Mouse (Mus musculus) MEL (cell line): ENCODE measurements around the gene Cald1. TPM values are rescaled to one million over a fixed set of nuclear protein-coding genes. Genes with fewer than 3 reads are reported as not detected.

ENCODE experiments used
- DNase-seq: peaks from one replicate; pipeline ENCODE4 v3.0.0; 2011; ENCODE audit warnings: low read depth, low spot score
- H3K27ac ChIP-seq: 2 replicates; pipeline ENCODE4 v1.5.1; 2012; ENCODE audit warnings: low read depth, mild to moderate bottlenecking, control low read depth, low read length, moderate library complexity; ENCODE audit not compliant: control insufficient read depth
- H3K27me3 ChIP-seq, 2 experiments: fragments of 150-350 bp in 1 of 2; sonication (generic) in 1 of 2; 2 replicates each; pipeline ENCODE4 v1.6.1; 2012; ENCODE audit warnings: low read length in 2 of 2, mild to moderate bottlenecking in 2 of 2, improper control_type of control experiment in 1 of 2, moderate library complexity in 1 of 2; ENCODE audit not compliant: insufficient read depth in 2 of 2, control insufficient read depth in 1 of 2
- H3K36me3 ChIP-seq, 2 experiments: 2 replicates each; pipeline ENCODE4 v1.6.1; 2012 to 2014; ENCODE audit warnings: low read length in 2 of 2, improper control_type of control experiment in 1 of 2, inconsistent platforms in 1 of 2, mild to moderate bottlenecking in 1 of 2; ENCODE audit not compliant: insufficient read depth in 2 of 2, control insufficient read depth in 1 of 2
- H3K4me1 ChIP-seq, 2 experiments: fragments of 150-350 bp in 1 of 2; sonication (generic) in 1 of 2; 2 replicates each; pipeline ENCODE4 v1.6.1; 2012; ENCODE audit warnings: low read length in 2 of 2, improper control_type of control experiment in 1 of 2, mild to moderate bottlenecking in 1 of 2; ENCODE audit not compliant: insufficient read depth in 2 of 2, control insufficient read depth in 1 of 2
- H3K4me3 ChIP-seq, 2 experiments: fragments of 150-350 bp in 1 of 2; sonication (generic) in 1 of 2; 2 replicates each; pipeline ENCODE4 v1.5.1; 2012; ENCODE audit warnings: low read depth in 2 of 2, low read length in 2 of 2, mild to moderate bottlenecking in 2 of 2, moderate library complexity in 2 of 2, control low read depth in 1 of 2, improper control_type of control experiment in 1 of 2; ENCODE audit not compliant: control insufficient read depth in 1 of 2, insufficient read depth in 1 of 2
- H3K79me2 ChIP-seq: 2 replicates; pipeline ENCODE4 v1.6.1; 2012; ENCODE audit warnings: mild to moderate bottlenecking, low read length, moderate library complexity; ENCODE audit not compliant: control insufficient read depth, poor library complexity, insufficient read depth
- H3K9ac ChIP-seq: 2 replicates; pipeline ENCODE4 v1.6.1; 2012; ENCODE audit warnings: low read depth, mild to moderate bottlenecking, control low read depth, low read length, moderate library complexity; ENCODE audit not compliant: control insufficient read depth, poor library complexity, severe bottlenecking
- H3K9me3 ChIP-seq: fragments of 150-350 bp; sonication (generic); replicated peaks from 2 replicates; pipeline ENCODE4 v1.6.1; 2012; ENCODE audit warnings: mild to moderate bottlenecking, low read length, improper control_type of control experiment, moderate library complexity; ENCODE audit not compliant: insufficient read depth
- BHLHE40 ChIP-seq: IDR thresholded peaks from 2 replicates; pipeline ENCODE4 v1.6.1; 2012; ENCODE audit warnings: low read depth, mild to moderate bottlenecking, inconsistent platforms, low read length, improper control_type of control experiment, borderline replicate concordance
- EP300 ChIP-seq, 2 experiments: IDR thresholded peaks; 2 replicates each; pipeline ENCODE4 v1.6.1; 2011; ENCODE audit warnings: improper control_type of control experiment in 2 of 2, low read length in 2 of 2, low read depth in 1 of 2, mild to moderate bottlenecking in 1 of 2
- ETS1 ChIP-seq: IDR thresholded peaks from 2 replicates; pipeline ENCODE4 v1.6.1; 2012; ENCODE audit warnings: low read depth, mild to moderate bottlenecking, inconsistent platforms, low read length, improper control_type of control experiment, moderate library complexity
- GABPA ChIP-seq: IDR thresholded peaks from 2 replicates; pipeline ENCODE4 v1.6.1; 2012; ENCODE audit warnings: low read depth, mild to moderate bottlenecking, inconsistent platforms, low read length, improper control_type of control experiment, moderate library complexity
- GATA1 ChIP-seq: IDR thresholded peaks from 2 replicates; pipeline ENCODE4 v1.6.1; 2011; ENCODE audit warnings: low read depth, low read length, improper control_type of control experiment
- HCFC1 ChIP-seq: IDR thresholded peaks from 2 replicates; pipeline ENCODE4 v1.6.1; 2012; ENCODE audit warnings: low read depth, mild to moderate bottlenecking, inconsistent platforms, low read length, improper control_type of control experiment, moderate library complexity
- KAT2A ChIP-seq: conservative IDR thresholded peaks from 2 replicates; pipeline ENCODE4 v1.6.1; 2012; ENCODE audit warnings: low read depth, low read length, improper control_type of control experiment, inconsistent platforms
- MAFK ChIP-seq: IDR thresholded peaks from 2 replicates; pipeline ENCODE4 v1.6.1; 2011; ENCODE audit warnings: low read depth, mild to moderate bottlenecking, low read length, improper control_type of control experiment, borderline replicate concordance
- MAX ChIP-seq: IDR thresholded peaks from 2 replicates; pipeline ENCODE4 v1.6.1; 2011; ENCODE audit warnings: low read length, improper control_type of control experiment
- MAZ ChIP-seq: IDR thresholded peaks from 2 replicates; pipeline ENCODE4 v1.6.1; 2012; ENCODE audit warnings: low read depth, mild to moderate bottlenecking, inconsistent platforms, low read length, improper control_type of control experiment
- MEF2A ChIP-seq: IDR thresholded peaks from 2 replicates; pipeline ENCODE4 v1.6.1; 2014; ENCODE audit warnings: low read depth, mild to moderate bottlenecking, inconsistent platforms, low read length, improper control_type of control experiment; ENCODE audit not compliant: poor library complexity, insufficient replicate concordance, severe bottlenecking; ENCODE audit errors: extremely low read depth
- MYB ChIP-seq: IDR thresholded peaks from 2 replicates; pipeline ENCODE4 v1.6.1; 2011; ENCODE audit warnings: mild to moderate bottlenecking, low read depth, low read length, improper control_type of control experiment
- NELFE ChIP-seq: IDR thresholded peaks from 2 replicates; pipeline ENCODE4 v1.6.1; 2011; ENCODE audit warnings: low read depth, low read length, improper control_type of control experiment
- NRF1 ChIP-seq: IDR thresholded peaks from 2 replicates; pipeline ENCODE4 v1.6.1; 2014; ENCODE audit warnings: low read depth, mild to moderate bottlenecking, inconsistent platforms, low read length, improper control_type of control experiment, moderate library complexity; ENCODE audit not compliant: poor library complexity, insufficient read depth, severe bottlenecking
- POLR2A ChIP-seq, 2 experiments: IDR thresholded peaks; 2 replicates each; pipeline ENCODE4 v1.6.1; 2011 to 2012; ENCODE audit warnings: low read length in 2 of 2, mild to moderate bottlenecking in 2 of 2, control low read depth in 1 of 2, improper control_type of control experiment in 1 of 2, low read depth in 1 of 2, moderate library complexity in 1 of 2; ENCODE audit not compliant: control insufficient read depth in 1 of 2, insufficient read depth in 1 of 2, poor library complexity in 1 of 2
- RCOR1 ChIP-seq: IDR thresholded peaks from 2 replicates; pipeline ENCODE4 v1.6.1; 2012; ENCODE audit warnings: low read depth, mild to moderate bottlenecking, inconsistent platforms, low read length, improper control_type of control experiment
- TBP ChIP-seq: IDR thresholded peaks from 2 replicates; pipeline ENCODE4 v1.8.0; 2011; ENCODE audit warnings: low read depth, low read length, improper control_type of control experiment
- TCF12 ChIP-seq: IDR thresholded peaks from 2 replicates; pipeline ENCODE4 v1.6.1; 2014; ENCODE audit warnings: low read depth, mild to moderate bottlenecking, inconsistent platforms, low read length, improper control_type of control experiment, moderate library complexity
- UBTF ChIP-seq: IDR thresholded peaks from 2 replicates; pipeline ENCODE4 v1.6.1; 2012; ENCODE audit warnings: low read depth, mild to moderate bottlenecking, inconsistent platforms, low read length, improper control_type of control experiment, moderate library complexity, borderline replicate concordance; ENCODE audit not compliant: insufficient read depth
- USF1 ChIP-seq: IDR thresholded peaks from 2 replicates; pipeline ENCODE4 v1.6.1; 2014; ENCODE audit warnings: low read depth, mild to moderate bottlenecking, inconsistent platforms, low read length, improper control_type of control experiment, moderate library complexity
- ZC3H11A ChIP-seq: IDR thresholded peaks from 2 replicates; pipeline ENCODE4 v1.6.1; 2012; ENCODE audit warnings: low read depth, mild to moderate bottlenecking, inconsistent platforms, low read length, improper control_type of control experiment
- ZKSCAN1 ChIP-seq: IDR thresholded peaks from 2 replicates; pipeline ENCODE4 v1.6.1; 2012; ENCODE audit warnings: low read depth, mild to moderate bottlenecking, inconsistent platforms, low read length, improper control_type of control experiment, moderate library complexity
- ZMIZ1 ChIP-seq: IDR thresholded peaks from 2 replicates; pipeline ENCODE4 v1.6.1; 2012; ENCODE audit warnings: low read depth, mild to moderate bottlenecking, inconsistent platforms, low read length, improper control_type of control experiment, moderate library complexity
- ZNF384 ChIP-seq: IDR thresholded peaks from 2 replicates; pipeline ENCODE4 v1.6.1; 2012; ENCODE audit warnings: low read depth, mild to moderate bottlenecking, inconsistent platforms, low read length, improper control_type of control experiment
- polyA plus RNA-seq, 2 experiments: library from polyadenylated mRNA; stranded (reverse) in 1 of 2; unstranded in 1 of 2; fragments of >175 nt in 1 of 2; fragments of >200 nt in 1 of 2; gene quantifications; 2 replicates each; pipeline versions ENCODE4 v1.2.1 to v1.2.4; 2012; ENCODE audit warnings: low replicate concordance in 2 of 2, low read depth in 1 of 2; ENCODE audit not compliant: insufficient read length in 2 of 2, insufficient read depth in 1 of 2, missing spikeins in 1 of 2
- total RNA-seq: library from RNA; depleted of rRNA; stranded (reverse); fragments of 300-350 nt; gene quantifications from 2 replicates; pipeline ENCODE4 v1.2.3, GENCODE M21; 2012

The Cald1 gene
- total and polyA plus RNA-seq, 3 experiments = not detected

- H3K27ac ChIP-seq = no peak overlapping the region
- no peak for TF ChIP-seq MAFK
- TF ChIP-seq UBTF = no peak
- TF ChIP-seq ZKSCAN1 = no peak
- no peak for TF ChIP-seq BHLHE40
- no peak for TF ChIP-seq GATA1
- no peak for TF ChIP-seq ETS1
- no peak for TF ChIP-seq EP300 (IDR thresholded peaks at IDR 0.05; ENCODE audit: low read depth in 1 of 2, low read length in 2 of 2)
- no peak for TF ChIP-seq KAT2A
- no peak for TF ChIP-seq ZC3H11A
- no peak for TF ChIP-seq NRF1
- no peak for TF ChIP-seq RCOR1
- no peak for TF ChIP-seq ZMIZ1
- no peak for TF ChIP-seq TBP
- TF ChIP-seq ZNF384 = no peak
- TF ChIP-seq NELFE = no peak
- TF ChIP-seq, all 39 proteins: peak for 0
- H3K4me3 ChIP-seq = no peak overlapping the region
- DNase-seq = no peak
- no peaks in the 10 kb centered on the region for H3K36me3 ChIP-seq
- no peaks in the 10 kb centered on the region for H3K79me2 ChIP-seq
- no peaks in the 10 kb centered on the region for H3K4me1 ChIP-seq
- H3K27me3 ChIP-seq = peaks cover 6 to 14% of the 10 kb centered on the region in 2 experiments
- no peaks in the 10 kb centered on the region for H3K9me3 ChIP-seq
- no peak overlapping the region for H3K9ac ChIP-seq
Observed at GRCm38 (mm10) chr6:34805582-34805981, 207.3 kb downstream of the Cald1 start.

GRCm38 (mm10) chr6:34810651-34811050 lies 212.4 kb downstream of the Cald1 start:
- Histone ChIP-seq H3K4me3 (no peak overlapping the region), H3K36me3 (no peaks in the 10 kb centered on the region), H3K9ac (no peak overlapping the region), H3K27ac (no peak overlapping the region), H3K27me3 (peaks cover 0 to 3% of the 10 kb centered on the region in 2 experiments), H3K79me2 (no peaks in the 10 kb centered on the region), H3K4me1 (no peaks in the 10 kb centered on the region)
- peak; percentile 5 for DNase-seq
- TF ChIP-seq HCFC1 = no peak
- TF ChIP-seq MAX = no peak
- no peak for TF ChIP-seq TCF12
- TF ChIP-seq MEF2A = no peak
- TF ChIP-seq UBTF = no peak
- no peak for TF ChIP-seq ZNF384
- TF ChIP-seq ETS1 = no peak
- no peak for TF ChIP-seq MAFK
- TF ChIP-seq POLR2A (IDR thresholded peaks at IDR 0.05; ENCODE audit: control insufficient read depth in 1 of 2, insufficient read depth in 1 of 2, low read depth in 1 of 2, low read length in 2 of 2, poor library complexity in 1 of 2) = no peak
- no peak for TF ChIP-seq MYB
- TF ChIP-seq MAZ = no peak
- no peak for TF ChIP-seq USF1
- no peak for TF ChIP-seq TBP
- TF ChIP-seq NELFE = no peak
- TF ChIP-seq GABPA = no peak
- TF ChIP-seq, all 39 proteins: peak for 0
- H3K9me3 ChIP-seq = no peaks in the 10 kb centered on the region
